Mouse (Mus musculus): Measurements from ENCODE around the gene Fam214b.

DNA sequence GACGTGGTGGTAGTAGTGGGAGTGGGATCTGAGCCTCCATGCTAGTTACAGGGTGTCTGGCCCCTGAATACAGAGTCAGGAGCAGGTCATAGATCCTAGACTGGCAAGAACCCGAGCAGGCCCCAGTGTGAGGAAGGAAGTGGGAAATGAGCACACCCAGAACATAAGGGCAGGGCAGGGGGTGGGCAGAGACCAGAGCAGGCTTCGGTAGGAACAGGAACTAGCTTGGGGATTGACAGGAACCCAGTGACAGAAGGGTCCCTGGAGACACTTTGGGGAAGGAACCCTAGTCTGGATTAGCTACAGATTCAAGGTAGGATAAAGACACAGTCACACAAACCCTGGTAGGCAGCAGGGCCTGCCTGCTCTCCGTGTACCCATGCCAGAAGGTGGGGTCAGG is 1.3 kb downstream of the Fam214b start:
- TF ChIP-seq CTCF (IDR thresholded peaks at IDR 0.05) (no peak), EP300 (IDR thresholded peaks at IDR 0.05) (0 out of 2 replicates have a peak, but pooled peaks have one; percentile 36)
